Mouse (Mus musculus) liver, embryonic 13.5 days (tissue): ENCODE data around the gene Commd8. TPM values are rescaled to one million over a fixed set of nuclear protein-coding genes. Genes with fewer than 3 reads are reported as not detected.

ENCODE experiments used
- ATAC-seq: fragments of 200-750 bp; cut with Nextera tagmentation; 2 replicates; pipeline ENCODE4 v1.8.0; 2017; ENCODE audit warnings: low read depth, mild to moderate bottlenecking, moderate number of reproducible peaks, moderate library complexity
- DNase-seq: peaks from one replicate; pipeline ENCODE4 v3.0.0; 2022
- H3K27ac ChIP-seq: fragments of 300-500 bp; sonication (generic); 2 replicates; pipeline ENCODE4 v1.5.1; 2015; ENCODE audit warnings: moderate library complexity, mild to moderate bottlenecking, inconsistent platforms
- H3K27me3 ChIP-seq: fragments of 300-500 bp; sonication (generic); 2 replicates; pipeline ENCODE4 v1.6.1; 2015; ENCODE audit warnings: mild to moderate bottlenecking, inconsistent platforms
- H3K36me3 ChIP-seq: fragments of 300-500 bp; sonication (generic); 2 replicates; pipeline ENCODE4 v1.6.1; 2015; ENCODE audit warnings: mild to moderate bottlenecking, inconsistent platforms
- H3K4me1 ChIP-seq: fragments of 300-500 bp; sonication (generic); replicated peaks from 2 replicates; pipeline ENCODE4 v1.6.1; 2015; ENCODE audit warnings: inconsistent platforms
- H3K4me2 ChIP-seq: fragments of 300-500 bp; sonication (generic); 2 replicates; pipeline ENCODE4 v1.6.1; 2015; ENCODE audit warnings: inconsistent platforms, mild to moderate bottlenecking, moderate library complexity
- H3K4me3 ChIP-seq: fragments of 300-500 bp; sonication (generic); replicated peaks from 2 replicates; pipeline ENCODE4 v1.5.1; 2015; ENCODE audit warnings: mild to moderate bottlenecking, inconsistent platforms
- H3K9ac ChIP-seq: fragments of 300-500 bp; sonication (generic); 2 replicates; pipeline ENCODE4 v1.6.1; 2015; ENCODE audit warnings: mild to moderate bottlenecking, inconsistent platforms
- H3K9me3 ChIP-seq: fragments of 300-500 bp; sonication (generic); replicated peaks from 2 replicates; pipeline ENCODE4 v1.6.1; 2016; ENCODE audit warnings: inconsistent platforms
- WGBS: fragments of 180-500 bp; shearing (Covaris S2); methylation state at CpG from one replicate; pipeline ENCODE4 v1.1.7; 2015; ENCODE audit not compliant: insufficient replicate concordance; 5-methylcytosine and 5-hydroxymethylcytosine counted together
- polyA plus RNA-seq: library from polyadenylated mRNA; unstranded; fragments of >200 nt; fragmentation: Nextera tagmentation; extraction: Ambion mirVana; gene quantifications from 2 replicates; pipeline ENCODE4 v1.2.1, GENCODE M21; 2015

The Commd8 gene
- polyA plus RNA-seq, 1 experiment from 2014 or later: 78.7 TPM

DNA sequence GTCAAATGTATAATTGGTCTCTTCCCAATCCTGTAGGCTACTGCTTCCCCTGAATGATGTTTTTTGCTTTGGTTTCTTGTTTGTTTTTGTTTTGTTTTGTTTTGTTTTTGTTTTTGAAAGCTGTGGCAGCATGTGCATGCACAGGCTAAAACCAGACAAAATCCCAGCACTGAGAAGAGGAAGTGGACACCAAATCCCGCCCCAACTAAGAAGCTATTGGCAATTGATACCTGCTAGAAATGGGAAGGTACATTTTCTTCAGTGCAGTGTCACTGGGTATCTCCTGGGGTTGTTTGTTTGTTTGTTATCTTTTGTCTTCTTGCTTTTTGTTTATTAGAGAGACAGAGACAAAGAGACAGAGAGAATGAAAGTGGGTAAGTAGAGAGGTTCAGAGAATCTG, 27.5 kb upstream of the Commd8 start:
- no peaks in the 10 kb centered on the region for H3K36me3 ChIP-seq
- no peaks in the 10 kb centered on the region for H3K27me3 ChIP-seq
- H3K4me3 ChIP-seq: no peak overlapping the region
- ATAC-seq (no peak), DNase-seq (no peak)
- H3K4me2 ChIP-seq: no peak overlapping the region
- no peak overlapping the region for H3K9ac ChIP-seq
- 60% methylated on average over 1 of the region's 1 CpGs for WGBS
- H3K4me1 ChIP-seq: no peaks in the 10 kb centered on the region
- H3K9me3 ChIP-seq: no peaks in the 10 kb centered on the region
- H3K27ac ChIP-seq: no peak overlapping the region

DNA sequence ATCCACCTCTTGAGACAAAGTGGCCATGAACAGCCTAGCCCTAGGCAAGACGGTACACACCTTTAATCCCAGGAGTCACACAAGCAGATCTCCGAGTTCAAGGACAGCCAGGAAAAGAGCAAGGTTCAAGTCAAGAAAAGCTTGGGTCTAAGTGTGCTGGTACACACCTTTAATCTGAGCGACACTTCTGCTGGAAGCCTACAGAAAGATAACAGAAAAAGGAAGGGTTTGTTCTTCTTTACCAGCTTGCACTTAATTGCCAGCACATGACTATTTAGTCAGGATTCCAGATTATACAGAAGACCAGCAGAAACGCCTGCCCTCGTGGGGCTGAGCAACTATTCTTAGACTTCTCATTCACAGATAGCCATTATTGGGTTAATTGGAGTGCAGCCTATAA, 23.9 kb upstream of the Commd8 start:
- Histone ChIP-seq H3K9ac (no peak overlapping the region), H3K9me3 (no peaks in the 10 kb centered on the region), H3K36me3 (no peaks in the 10 kb centered on the region), H3K4me2 (no peak overlapping the region), H3K27me3 (no peaks in the 10 kb centered on the region), H3K27ac (no peak overlapping the region), H3K4me1 (no peaks in the 10 kb centered on the region), H3K4me3 (no peak overlapping the region)
- 70% methylated on average over 5 of the region's 5 CpGs for WGBS
- DNase-seq (no peak), ATAC-seq (no peak)

DNA sequence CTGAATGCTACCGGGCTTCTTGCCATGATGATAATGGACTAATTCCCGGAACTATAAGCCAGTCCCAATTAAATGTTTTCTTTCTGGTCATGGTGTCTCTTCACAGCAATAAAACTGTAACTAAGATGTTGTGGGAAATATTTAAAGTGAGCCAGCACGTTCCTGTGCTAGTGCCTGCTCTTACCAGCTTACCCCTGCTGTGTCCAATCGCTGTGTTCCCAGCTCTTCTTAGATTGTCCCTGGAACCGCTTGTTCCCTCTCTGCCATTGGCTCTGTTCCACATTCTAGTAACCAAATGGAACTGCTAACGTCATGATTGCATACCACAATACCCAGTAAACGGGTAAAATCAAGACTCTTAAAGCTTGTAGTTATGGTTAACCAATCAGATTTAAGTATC, 23.2 kb upstream of the Commd8 start:
- ATAC-seq: no peak
- WGBS: 72% methylated on average over 7 of the region's 7 CpGs

DNA sequence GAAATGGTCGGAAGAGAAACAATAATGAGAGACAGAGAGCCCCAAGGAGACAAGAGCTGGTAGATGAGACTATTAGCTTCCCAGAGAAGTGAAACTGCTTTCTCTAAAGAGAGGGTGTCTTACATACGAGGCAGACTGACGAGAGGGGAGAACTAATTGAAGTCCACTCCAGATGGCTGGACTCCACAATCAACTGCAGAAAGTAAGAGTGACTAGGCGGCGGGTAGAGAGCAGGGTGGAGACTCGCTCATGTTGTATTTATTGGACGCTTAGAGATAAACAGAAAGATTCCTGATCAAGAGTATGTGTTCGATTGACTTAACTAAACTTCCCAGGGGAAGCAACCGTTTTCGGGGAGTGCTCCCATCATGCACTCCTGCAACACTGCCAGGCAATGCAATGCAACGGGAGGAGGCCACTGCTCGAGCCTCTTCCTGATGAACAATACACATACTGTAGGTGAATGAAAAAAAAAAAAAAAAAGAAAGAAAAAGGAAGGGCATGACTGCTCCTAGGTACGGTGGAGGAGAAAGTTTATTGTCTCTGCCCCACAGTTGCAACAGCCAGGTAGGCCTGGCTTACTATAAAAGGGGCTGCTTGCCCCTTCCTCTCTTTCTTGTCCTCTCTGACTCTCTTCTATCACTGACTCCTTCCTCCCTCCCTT, 16.6 kb upstream of the Commd8 start:
- DNase-seq: peak; percentile 20
- 33% methylated on average over 13 of the region's 13 CpGs for WGBS

More for the DNA sequence above, 23.2 kb upstream of the Commd8 start:
- Histone ChIP-seq H3K36me3 (no peaks in the 10 kb centered on the region), H3K27ac (no peak overlapping the region), H3K9ac (no peak overlapping the region), H3K9me3 (no peaks in the 10 kb centered on the region), H3K27me3 (no peaks in the 10 kb centered on the region), H3K4me1 (peaks cover 5% of the 10 kb centered on the region), H3K4me2 (no peak overlapping the region), H3K4me3 (no peak overlapping the region)
- no peak for DNase-seq

DNA sequence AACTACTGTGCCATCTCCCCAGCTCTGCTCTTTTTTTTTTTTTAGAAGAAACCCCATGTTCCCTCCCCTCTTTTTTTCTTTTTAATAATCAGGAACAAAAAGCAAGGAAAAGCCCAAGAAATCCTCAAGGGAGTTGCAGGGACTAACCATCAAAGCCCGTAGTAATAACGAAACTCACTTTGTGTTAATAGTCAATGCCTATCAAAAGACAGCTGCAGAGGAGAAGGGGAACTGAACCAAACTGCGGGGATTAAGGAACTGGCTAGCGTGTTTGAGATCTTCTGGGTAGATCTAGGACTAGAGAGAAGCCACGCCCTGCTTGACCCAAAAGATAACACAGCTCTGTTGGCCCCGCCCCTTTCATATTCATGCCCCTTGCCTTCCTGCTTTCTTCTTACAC, 15.9 kb upstream of the Commd8 start:
- H3K4me3 ChIP-seq: peak overlapping the region; percentile 42
- H3K4me1 ChIP-seq: peaks cover 62% of the 10 kb centered on the region
- ATAC-seq (peak; percentile 78), DNase-seq (peak; percentile 63)
- H3K27me3 ChIP-seq: no peaks in the 10 kb centered on the region
- H3K27ac ChIP-seq: peak overlapping the region; percentile 89
- H3K36me3 ChIP-seq: no peaks in the 10 kb centered on the region
- WGBS: 13% methylated on average over 6 of the region's 6 CpGs
- peak overlapping the region; percentile 72 for H3K4me2 ChIP-seq
- H3K9ac ChIP-seq: peak overlapping the region; percentile 45
- no peaks in the 10 kb centered on the region for H3K9me3 ChIP-seq

More for the DNA sequence above, 16.6 kb upstream of the Commd8 start:
- Histone ChIP-seq H3K36me3 (no peaks in the 10 kb centered on the region), H3K4me1 (peaks cover 62% of the 10 kb centered on the region), H3K4me2 (peak overlapping the region; percentile 72), H3K27me3 (no peaks in the 10 kb centered on the region), H3K9me3 (no peaks in the 10 kb centered on the region), H3K4me3 (peak overlapping the region; percentile 42), H3K9ac (peak overlapping the region; percentile 50), H3K27ac (peak overlapping the region; percentile 89)
- ATAC-seq: peak; percentile 69

DNA sequence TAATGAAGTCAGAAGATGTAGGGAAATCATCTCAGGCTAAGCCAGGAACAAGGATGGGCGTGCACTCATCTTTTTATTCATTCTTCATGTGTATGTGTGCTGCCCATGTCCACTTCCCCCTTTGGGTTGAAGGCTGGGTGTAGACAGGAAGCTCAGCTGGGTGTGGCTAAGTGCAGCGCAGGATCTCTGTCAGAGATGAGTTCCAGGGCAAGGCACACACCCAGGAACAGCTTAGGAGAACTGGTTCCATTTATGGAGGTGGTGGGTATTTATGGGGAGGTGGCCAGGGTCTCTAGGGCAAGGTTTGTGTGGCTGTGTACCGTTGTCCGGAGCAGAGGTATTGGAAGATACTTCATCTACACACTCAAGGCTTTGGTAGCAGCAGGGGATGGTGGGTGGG, 14.8 kb upstream of the Commd8 start:
- Histone ChIP-seq H3K9me3 (no peaks in the 10 kb centered on the region), H3K27me3 (no peaks in the 10 kb centered on the region), H3K4me2 (peak overlapping the region; percentile 72), H3K9ac (peak overlapping the region; percentile 45; the same call in 1 of the 2 replicates), H3K4me3 (0 out of 2 replicates have a peak overlapping the region, but pooled peaks have one; percentile 42), H3K27ac (peak overlapping the region; percentile 89), H3K36me3 (no peaks in the 10 kb centered on the region), H3K4me1 (peaks cover 62% of the 10 kb centered on the region)
- DNase-seq: peak; percentile 47
- WGBS: 35% methylated on average over 4 of the region's 4 CpGs
- peak; percentile 81 for ATAC-seq

DNA sequence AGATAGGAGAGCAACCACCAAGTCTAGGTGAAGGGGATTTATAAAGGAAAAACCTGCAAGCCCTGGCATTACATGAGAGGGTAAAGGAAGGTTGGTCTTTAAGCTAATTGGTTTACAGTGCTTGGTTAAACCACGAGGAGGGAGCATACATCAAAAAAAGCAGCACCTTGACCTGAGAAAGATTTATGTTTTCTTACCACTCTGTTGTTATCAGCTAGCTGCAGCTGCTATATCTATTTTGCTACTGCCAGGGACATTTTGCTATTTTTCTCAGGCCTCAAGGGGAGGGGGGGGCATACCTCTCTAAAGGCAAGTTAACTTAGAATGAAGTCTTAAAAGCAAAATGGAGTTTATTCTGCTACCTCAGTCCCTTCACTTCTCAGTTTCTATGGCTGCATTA, 13.2 kb upstream of the Commd8 start:
- peak; percentile 65 for ATAC-seq
- Histone ChIP-seq H3K4me3 (no peak overlapping the region), H3K36me3 (no peaks in the 10 kb centered on the region), H3K27me3 (no peaks in the 10 kb centered on the region), H3K4me1 (peaks cover 58% of the 10 kb centered on the region), H3K9me3 (no peaks in the 10 kb centered on the region), H3K9ac (peak overlapping the region; percentile 43; the same call in 1 of the 2 replicates), H3K27ac (peak overlapping the region; percentile 89), H3K4me2 (peak overlapping the region; percentile 26)
- 3% methylated on average over 1 of the region's 1 CpGs for WGBS
- peak; percentile 34 for DNase-seq

DNA sequence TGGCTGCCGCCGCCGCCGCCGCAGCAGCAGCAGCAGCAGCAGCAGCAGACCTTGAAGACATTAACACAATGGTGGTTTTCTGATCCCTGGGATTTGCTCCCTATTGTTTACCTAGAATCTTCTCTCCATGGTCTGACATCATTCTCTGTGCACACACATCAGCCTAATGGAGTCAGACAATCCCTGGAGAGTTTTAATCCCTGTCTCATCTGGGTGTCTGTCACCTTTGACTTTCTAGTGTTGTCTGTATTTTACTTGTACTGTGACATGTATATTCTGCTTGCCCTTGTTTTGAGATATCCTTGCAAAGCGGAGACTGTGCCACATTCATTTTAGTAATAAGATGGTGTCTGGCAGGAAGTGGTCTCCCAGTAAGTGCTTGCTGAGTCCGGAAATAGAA, 7.5 kb upstream of the Commd8 start:
- Histone ChIP-seq H3K27ac (no peak overlapping the region), H3K36me3 (no peaks in the 10 kb centered on the region), H3K9me3 (no peaks in the 10 kb centered on the region), H3K4me1 (peaks cover 5% of the 10 kb centered on the region), H3K4me3 (no peak overlapping the region), H3K4me2 (no peak overlapping the region), H3K27me3 (no peaks in the 10 kb centered on the region), H3K9ac (no peak overlapping the region)
- DNase-seq (no peak), ATAC-seq (no peak)
- 51% methylated on average over 7 of the region's 7 CpGs for WGBS

DNA sequence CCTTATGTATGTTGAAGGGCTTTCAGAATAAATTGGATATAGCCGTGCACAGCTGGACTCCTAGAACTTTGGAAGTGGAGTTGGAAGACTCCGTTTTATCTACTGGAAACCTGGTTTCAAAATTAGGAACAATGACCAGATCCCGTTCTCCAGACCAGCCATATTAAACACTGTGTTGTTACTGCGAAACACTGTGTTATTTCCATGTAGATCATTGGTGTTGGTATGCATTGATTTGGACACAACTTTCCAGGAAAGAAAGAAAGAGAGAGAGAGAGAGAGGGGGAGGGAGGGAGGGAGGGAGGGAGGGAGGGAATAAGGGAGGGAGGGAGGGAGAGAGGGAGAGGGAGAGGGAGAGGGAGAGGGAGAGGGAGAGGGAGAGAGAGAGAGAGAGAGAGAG, 7.1 kb upstream of the Commd8 start:
- no peaks in the 10 kb centered on the region for H3K9me3 ChIP-seq
- no peak overlapping the region for H3K27ac ChIP-seq
- H3K4me1 ChIP-seq: 0 out of 2 replicates have a peak, but pooled peaks cover 3% of the 10 kb centered on the region
- no peak overlapping the region for H3K4me3 ChIP-seq
- 83% methylated on average over 4 of the region's 4 CpGs for WGBS
- DNase-seq (no peak), ATAC-seq (no peak)
- H3K9ac ChIP-seq: no peak overlapping the region
- no peaks in the 10 kb centered on the region for H3K27me3 ChIP-seq
- no peak overlapping the region for H3K4me2 ChIP-seq
- no peaks in the 10 kb centered on the region for H3K36me3 ChIP-seq

DNA sequence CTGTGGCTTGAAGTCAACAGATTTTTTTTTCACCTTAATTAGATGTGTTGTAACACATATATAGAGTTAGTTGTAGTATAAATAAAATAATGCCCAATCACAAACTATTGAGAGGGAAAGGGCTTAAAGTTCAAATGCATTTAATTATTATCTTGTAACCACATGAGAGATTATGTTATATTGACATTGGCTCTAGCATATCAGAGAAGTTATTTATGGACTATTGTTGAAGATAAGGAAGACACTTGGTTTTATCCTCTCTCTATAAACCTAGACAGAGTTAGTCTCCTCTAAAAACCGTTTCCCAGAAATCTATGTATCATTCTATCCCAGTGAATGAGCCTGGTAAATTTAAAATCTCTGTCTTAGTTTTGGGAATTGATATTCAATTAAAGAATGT, 5.5 kb upstream of the Commd8 start:
- H3K9me3 ChIP-seq: no peaks in the 10 kb centered on the region
- H3K4me3 ChIP-seq: no peak overlapping the region
- 41% methylated on average over 1 of the region's 1 CpGs for whole genome bisulfite sequencing
- H3K4me2 ChIP-seq: no peak overlapping the region
- peaks cover 4% of the 10 kb centered on the region for H3K4me1 ChIP-seq
- H3K27ac ChIP-seq: no peak overlapping the region
- H3K36me3 ChIP-seq: no peaks in the 10 kb centered on the region
- no peaks in the 10 kb centered on the region for H3K27me3 ChIP-seq
- DNase-seq (no peak), ATAC-seq (no peak)
- no peak overlapping the region for H3K9ac ChIP-seq

DNA sequence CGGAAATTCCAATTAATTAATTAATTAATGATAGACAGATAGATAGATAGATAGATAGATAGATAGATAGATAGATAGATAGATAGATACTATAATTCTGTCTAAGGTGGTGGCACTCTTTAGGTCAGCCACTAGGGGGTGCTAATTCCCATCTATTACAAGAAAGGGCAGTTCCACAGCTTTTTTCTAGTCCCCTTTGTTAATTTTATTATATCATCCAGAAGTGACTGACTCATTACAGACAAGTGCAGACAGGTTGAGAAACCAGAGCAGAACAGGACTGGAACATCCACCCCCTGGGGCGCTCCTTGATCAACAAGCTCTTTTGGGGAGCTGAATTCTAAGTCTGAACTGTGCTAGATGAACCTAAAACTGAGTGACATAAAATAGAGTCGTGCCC, 4.7 kb upstream of the Commd8 start:
- Histone ChIP-seq H3K4me3 (no peak overlapping the region), H3K36me3 (no peaks in the 10 kb centered on the region), H3K4me2 (no peak overlapping the region), H3K27ac (no peak overlapping the region), H3K9me3 (no peaks in the 10 kb centered on the region), H3K9ac (no peak overlapping the region), H3K4me1 (peaks cover 7% of the 10 kb centered on the region), H3K27me3 (no peaks in the 10 kb centered on the region)
- WGBS: 30% methylated on average over 3 of the region's 3 CpGs
- DNase-seq: no peak
- no peak for ATAC-seq

DNA sequence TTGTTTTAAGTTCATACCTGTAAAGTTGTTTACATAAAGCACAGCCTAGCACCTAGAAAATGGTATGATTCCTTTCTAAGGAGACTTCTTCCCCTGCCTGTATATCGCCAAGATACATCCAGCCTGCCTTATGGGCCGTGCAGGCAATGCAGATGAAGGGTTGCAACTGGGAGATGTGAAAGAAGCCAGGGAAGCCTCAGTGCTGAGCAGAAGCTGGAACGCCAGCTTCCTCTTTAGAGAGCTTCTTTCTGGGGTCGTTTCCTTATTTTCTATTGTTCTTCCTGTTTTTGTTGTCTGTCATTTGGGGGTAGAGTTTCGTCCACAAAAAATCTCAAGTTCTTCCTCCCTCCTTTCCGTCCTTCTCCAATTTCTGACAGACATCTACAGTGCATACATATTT, 2.1 kb upstream of the Commd8 start:
- Histone ChIP-seq H3K36me3 (no peaks in the 10 kb centered on the region), H3K4me3 (no peak overlapping the region), H3K9ac (no peak overlapping the region), H3K27ac (no peak overlapping the region; the same call in 1 of the 2 replicates), H3K9me3 (no peaks in the 10 kb centered on the region), H3K27me3 (no peaks in the 10 kb centered on the region), H3K4me1 (peaks cover 31% of the 10 kb centered on the region), H3K4me2 (no peak overlapping the region)
- DNase-seq (no peak), ATAC-seq (no peak)
- 25% methylated on average over 6 of the region's 6 CpGs for WGBS
